Mouse (Mus musculus): ENCODE results near the gene Pafah1b3. TPM values are rescaled to one million over a fixed set of nuclear protein-coding genes. Genes with fewer than 3 reads are reported as not detected.

Pafah1b3 gene
- polyA plus RNA-seq, 1 experiment from 2014 or later: 180 TPM

GRCm38 (mm10) chr7:25293191-25293739 is 4.5 kb downstream of the Pafah1b3 start:
- 0 out of 2 replicates have a peak overlapping the region, but pooled peaks have one; percentile 7 for H3K9ac ChIP-seq (ENCODE audit: low read depth, low read length)
- no peak overlapping the region for H3K27ac ChIP-seq (ENCODE audit: low read length)
- no peaks in the 10 kb centered on the region for H3K9me3 ChIP-seq (ENCODE audit: control insufficient read depth, low read length)
- no peak overlapping the region for H3K4me3 ChIP-seq (ENCODE audit: low read length)
- no peaks in the 10 kb centered on the region for H3K27me3 ChIP-seq (replicated peaks; ENCODE audit: control insufficient read depth, insufficient read depth, low read length)
- peaks cover 50% of the 10 kb centered on the region for H3K36me3 ChIP-seq (ENCODE audit: control insufficient read depth, insufficient read depth, low read length)
- 71% methylated on average over 10 of the region's 10 CpGs for WGBS
- no peak for ATAC-seq
- H3K4me1 ChIP-seq (ENCODE audit: control insufficient read depth, insufficient read depth, low read length): peaks cover 27% of the 10 kb centered on the region
- H3K4me2 ChIP-seq (ENCODE audit: low read depth, low read length): no peak overlapping the region

- Histone ChIP-seq H3K4me3 (ENCODE audit: low read length) (no peak overlapping the region), H3K9ac (ENCODE audit: low read depth, low read length) (0 out of 2 replicates have a peak overlapping the region, but pooled peaks have one; percentile 33), H3K9me3 (ENCODE audit: control insufficient read depth, low read length) (no peaks in the 10 kb centered on the region), H3K27me3 (replicated peaks; ENCODE audit: control insufficient read depth, insufficient read depth, low read length) (no peaks in the 10 kb centered on the region), H3K36me3 (ENCODE audit: control insufficient read depth, insufficient read depth, low read length) (peaks cover 61% of the 10 kb centered on the region), H3K4me2 (ENCODE audit: low read depth, low read length) (no peak overlapping the region), H3K4me1 (ENCODE audit: control insufficient read depth, insufficient read depth, low read length) (peaks cover 26% of the 10 kb centered on the region), H3K27ac (ENCODE audit: low read length) (no peak overlapping the region)
- WGBS: 54% methylated on average over 7 of the region's 7 CpGs
- no peak for ATAC-seq
Measured at GRCm38 (mm10) chr7:25292107-25292506, 5.7 kb downstream of the Pafah1b3 start.

GRCm38 (mm10) chr7:25290911-25291310 is 6.9 kb downstream of the Pafah1b3 start:
- peak; percentile 75 for ATAC-seq
- no peak overlapping the region for H3K27ac ChIP-seq (ENCODE audit: low read length)
- H3K36me3 ChIP-seq (ENCODE audit: control insufficient read depth, insufficient read depth, low read length): peaks cover 68% of the 10 kb centered on the region
- peak overlapping the region; percentile 10; the same call in 1 of the 2 replicates for H3K9ac ChIP-seq (ENCODE audit: low read depth, low read length)
- H3K4me2 ChIP-seq (ENCODE audit: low read depth, low read length): no peak overlapping the region
- H3K27me3 ChIP-seq (replicated peaks; ENCODE audit: control insufficient read depth, insufficient read depth, low read length): no peaks in the 10 kb centered on the region
- WGBS: 65% methylated on average over 2 of the region's 2 CpGs
- no peak overlapping the region for H3K4me3 ChIP-seq (ENCODE audit: low read length)
- no peaks in the 10 kb centered on the region for H3K9me3 ChIP-seq (ENCODE audit: control insufficient read depth, low read length)
- peaks cover 21% of the 10 kb centered on the region for H3K4me1 ChIP-seq (ENCODE audit: control insufficient read depth, insufficient read depth, low read length)

GRCm38 (mm10) chr7:25290463-25290862 is 7.3 kb downstream of the Pafah1b3 start:
- peak; percentile 43 for ATAC-seq
- 93% methylated on average over 1 of the region's 1 CpGs for WGBS
- Histone ChIP-seq H3K9ac (ENCODE audit: low read depth, low read length) (peak overlapping the region; percentile 10; the same call in 1 of the 2 replicates), H3K4me1 (ENCODE audit: control insufficient read depth, insufficient read depth, low read length) (peaks cover 21% of the 10 kb centered on the region), H3K36me3 (ENCODE audit: control insufficient read depth, insufficient read depth, low read length) (peaks cover 66% of the 10 kb centered on the region), H3K27ac (ENCODE audit: low read length) (no peak overlapping the region; the same call in 1 of the 2 replicates), H3K4me3 (ENCODE audit: low read length) (no peak overlapping the region), H3K4me2 (ENCODE audit: low read depth, low read length) (no peak overlapping the region), H3K9me3 (ENCODE audit: control insufficient read depth, low read length) (no peaks in the 10 kb centered on the region), H3K27me3 (replicated peaks; ENCODE audit: control insufficient read depth, insufficient read depth, low read length) (no peaks in the 10 kb centered on the region)

- no peaks in the 10 kb centered on the region for H3K9me3 ChIP-seq (ENCODE audit: control insufficient read depth, low read length)
- WGBS: 95% methylated on average over 3 of the region's 3 CpGs
- H3K27me3 ChIP-seq (replicated peaks; ENCODE audit: control insufficient read depth, insufficient read depth, low read length): no peaks in the 10 kb centered on the region
- H3K9ac ChIP-seq (ENCODE audit: low read depth, low read length): no peak overlapping the region
- no peak overlapping the region for H3K27ac ChIP-seq (ENCODE audit: low read length)
- H3K4me1 ChIP-seq (ENCODE audit: control insufficient read depth, insufficient read depth, low read length): peaks cover 23% of the 10 kb centered on the region
- no peak overlapping the region for H3K4me2 ChIP-seq (ENCODE audit: low read depth, low read length)
- no peak for ATAC-seq
- H3K4me3 ChIP-seq (ENCODE audit: low read length): no peak overlapping the region
- peaks cover 67% of the 10 kb centered on the region for H3K36me3 ChIP-seq (ENCODE audit: control insufficient read depth, insufficient read depth, low read length)
Measured at GRCm38 (mm10) chr7:25289925-25290324, 7.9 kb downstream of the Pafah1b3 start.

GRCm38 (mm10) chr7:25288721-25289120 is 9.1 kb downstream of the Pafah1b3 start:
- H3K9ac ChIP-seq (ENCODE audit: low read depth, low read length): no peak overlapping the region
- H3K9me3 ChIP-seq (ENCODE audit: control insufficient read depth, low read length): no peaks in the 10 kb centered on the region
- H3K36me3 ChIP-seq (ENCODE audit: control insufficient read depth, insufficient read depth, low read length): peaks cover 68% of the 10 kb centered on the region
- no peak overlapping the region for H3K4me2 ChIP-seq (ENCODE audit: low read depth, low read length)
- H3K4me3 ChIP-seq (ENCODE audit: low read length): no peak overlapping the region
- no peak for ATAC-seq
- peaks cover 35% of the 10 kb centered on the region for H3K4me1 ChIP-seq (ENCODE audit: control insufficient read depth, insufficient read depth, low read length)
- H3K27ac ChIP-seq (ENCODE audit: low read length): no peak overlapping the region
- H3K27me3 ChIP-seq (replicated peaks; ENCODE audit: control insufficient read depth, insufficient read depth, low read length): no peaks in the 10 kb centered on the region
- 85% methylated on average over 3 of the region's 3 CpGs for WGBS

- Histone ChIP-seq H3K4me3 (ENCODE audit: low read length) (no peak overlapping the region), H3K36me3 (ENCODE audit: control insufficient read depth, insufficient read depth, low read length) (peaks cover 61% of the 10 kb centered on the region), H3K4me1 (ENCODE audit: control insufficient read depth, insufficient read depth, low read length) (peaks cover 42% of the 10 kb centered on the region), H3K4me2 (ENCODE audit: low read depth, low read length) (no peak overlapping the region), H3K27ac (ENCODE audit: low read length) (no peak overlapping the region), H3K9me3 (ENCODE audit: control insufficient read depth, low read length) (no peaks in the 10 kb centered on the region), H3K27me3 (replicated peaks; ENCODE audit: control insufficient read depth, insufficient read depth, low read length) (no peaks in the 10 kb centered on the region), H3K9ac (ENCODE audit: low read depth, low read length) (no peak overlapping the region)
- 90% methylated on average over 12 of the region's 12 CpGs for WGBS
- no peak for ATAC-seq
Measured at GRCm38 (mm10) chr7:25288011-25288410, 9.8 kb downstream of the Pafah1b3 start.

GRCm38 (mm10) chr7:25286989-25287388 is 10.8 kb downstream of the Pafah1b3 start:
- Histone ChIP-seq H3K9ac (ENCODE audit: low read depth, low read length) (no peak overlapping the region), H3K9me3 (ENCODE audit: control insufficient read depth, low read length) (no peaks in the 10 kb centered on the region), H3K27ac (ENCODE audit: low read length) (no peak overlapping the region), H3K4me3 (ENCODE audit: low read length) (no peak overlapping the region), H3K27me3 (replicated peaks; ENCODE audit: control insufficient read depth, insufficient read depth, low read length) (no peaks in the 10 kb centered on the region), H3K4me2 (ENCODE audit: low read depth, low read length) (no peak overlapping the region), H3K36me3 (ENCODE audit: control insufficient read depth, insufficient read depth, low read length) (peaks cover 54% of the 10 kb centered on the region), H3K4me1 (ENCODE audit: control insufficient read depth, insufficient read depth, low read length) (peaks cover 39% of the 10 kb centered on the region)
- no peak for ATAC-seq
- WGBS: 84% methylated on average over 8 of the region's 8 CpGs

- no peaks in the 10 kb centered on the region for H3K9me3 ChIP-seq (ENCODE audit: control insufficient read depth, low read length)
- no peak overlapping the region for H3K27ac ChIP-seq (ENCODE audit: low read length)
- H3K4me1 ChIP-seq (ENCODE audit: control insufficient read depth, insufficient read depth, low read length): peaks cover 35% of the 10 kb centered on the region
- H3K9ac ChIP-seq (ENCODE audit: low read depth, low read length): no peak overlapping the region
- 90% methylated on average over 20 of the region's 20 CpGs for WGBS
- peaks cover 49% of the 10 kb centered on the region for H3K36me3 ChIP-seq (ENCODE audit: control insufficient read depth, insufficient read depth, low read length)
- no peak overlapping the region for H3K4me3 ChIP-seq (ENCODE audit: low read length)
- no peaks in the 10 kb centered on the region for H3K27me3 ChIP-seq (replicated peaks; ENCODE audit: control insufficient read depth, insufficient read depth, low read length)
- ATAC-seq: no peak
- no peak overlapping the region for H3K4me2 ChIP-seq (ENCODE audit: low read depth, low read length)
Measured at GRCm38 (mm10) chr7:25285511-25286238, 12.1 kb downstream of the Pafah1b3 start.
